Mouse (Mus musculus) limb, embryonic 11.5 days (tissue): Measurements from ENCODE around the gene Supt3. TPM values are rescaled to one million over a fixed set of nuclear protein-coding genes. Genes with fewer than 3 reads are reported as not detected.

Experiments
- ATAC-seq: fragments of 200-750 bp; cut with Nextera tagmentation; 2 replicates; pipeline ENCODE4 v1.8.0; 2017; ENCODE audit warnings: low read depth; ENCODE audit not compliant: insufficient number of reproducible peaks, low FRiP score, low TSS enrichment
- DNase-seq: peaks from one replicate; pipeline ENCODE4 v3.0.0-alpha.2; 2015; ENCODE audit warnings: low spot score
- H3K27ac ChIP-seq: fragments of 300-500 bp; sonication (generic); replicated peaks from 2 replicates; pipeline ENCODE4 v1.5.1; 2014; ENCODE audit warnings: low read depth, mild to moderate bottlenecking, low read length
- H3K27me3 ChIP-seq: fragments of 300-500 bp; sonication (generic); 2 replicates; pipeline ENCODE4 v1.6.1; 2014; ENCODE audit warnings: mild to moderate bottlenecking, low read length, mixed read lengths; ENCODE audit not compliant: control insufficient read depth, insufficient read depth
- H3K36me3 ChIP-seq: fragments of 300-500 bp; sonication (generic); 2 replicates; pipeline ENCODE4 v1.6.1; 2014; ENCODE audit warnings: mild to moderate bottlenecking, low read length, moderate library complexity, mixed read lengths; ENCODE audit not compliant: control insufficient read depth, insufficient read depth
- H3K4me1 ChIP-seq: fragments of 300-500 bp; sonication (generic); 2 replicates; pipeline ENCODE4 v1.6.1; 2014; ENCODE audit warnings: low read length, mixed read lengths; ENCODE audit not compliant: control insufficient read depth, insufficient read depth
- H3K4me2 ChIP-seq: fragments of 300-500 bp; sonication (generic); 2 replicates; pipeline ENCODE4 v1.6.1; 2014; ENCODE audit warnings: low read depth, mild to moderate bottlenecking, moderate library complexity; ENCODE audit not compliant: severe bottlenecking
- H3K4me3 ChIP-seq: fragments of 300-500 bp; sonication (generic); 2 replicates; pipeline ENCODE4 v1.5.1; 2014; ENCODE audit warnings: low read depth, low read length
- H3K9ac ChIP-seq: fragments of 300-500 bp; sonication (generic); 2 replicates; pipeline ENCODE4 v1.6.1; 2014; ENCODE audit warnings: mild to moderate bottlenecking, low read length
- H3K9me3 ChIP-seq: fragments of 300-500 bp; sonication (generic); 2 replicates; pipeline ENCODE4 v1.6.1; 2016; ENCODE audit warnings: low read length; ENCODE audit not compliant: control insufficient read depth
- WGBS: fragments of 180-500 bp; shearing (Covaris S2); extraction: QIAGEN DNeasy Blood & Tissue Kit; methylation state at CpG from one replicate; pipeline ENCODE4 v1.1.7; 2014; 5-methylcytosine and 5-hydroxymethylcytosine counted together
- polyA plus RNA-seq: library from polyadenylated mRNA; unstranded; fragments of >200 nt; fragmentation: Nextera tagmentation; extraction: Ambion mirVana; gene quantifications from 2 replicates; pipeline ENCODE4 v1.2.1, GENCODE M21; 2014

Gene Supt3
- polyA plus RNA-seq, 1 experiment from 2014 or later, result 27.0 TPM

DNA sequence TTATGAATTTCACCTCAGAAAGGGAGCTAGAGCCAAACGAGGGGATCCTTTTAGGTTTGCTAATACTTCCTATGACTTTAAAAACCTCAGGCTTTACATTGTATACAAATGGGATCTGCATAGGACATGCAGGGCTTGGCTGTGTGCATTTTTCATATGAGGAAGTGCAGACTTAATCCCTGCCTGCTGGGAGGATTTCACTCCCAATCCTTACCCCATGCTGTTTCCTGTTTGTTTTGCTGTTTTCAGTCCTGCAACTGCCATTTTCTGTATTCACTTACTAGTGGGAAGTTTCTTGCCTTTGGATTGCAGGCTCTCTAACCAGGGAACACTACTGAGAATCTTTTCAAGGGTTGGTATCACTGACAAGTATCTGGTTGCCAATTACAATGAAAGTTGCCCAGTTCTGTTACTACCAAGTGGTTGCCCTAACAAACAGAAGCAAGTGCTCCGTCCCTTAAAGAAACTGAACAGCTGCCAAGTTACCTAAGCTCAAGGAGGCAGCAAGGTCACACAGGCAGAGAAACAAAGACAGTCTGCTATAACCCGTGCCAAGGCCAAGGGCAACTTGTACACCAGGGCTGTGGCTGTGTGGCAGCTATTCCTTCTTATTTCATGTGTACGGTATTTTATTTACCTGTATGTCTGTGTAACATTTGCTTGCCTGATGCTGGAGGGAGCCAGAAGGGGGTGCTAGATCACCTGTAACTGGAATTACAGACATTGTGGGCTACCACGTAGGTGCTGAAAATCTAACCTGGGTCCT, 12.2 kb downstream of the Supt3 start:
- WGBS, result 82% methylated on average over 5 of the region's 5 CpGs
- no peaks in the 10 kb centered on the region for H3K27me3 ChIP-seq
- no peak overlapping the region for H3K4me3 ChIP-seq
- no peaks in the 10 kb centered on the region for H3K4me1 ChIP-seq
- no peaks in the 10 kb centered on the region for H3K36me3 ChIP-seq
- H3K4me2 ChIP-seq, result no peak overlapping the region
- H3K9ac ChIP-seq, result no peak overlapping the region
- no peak overlapping the region for H3K27ac ChIP-seq
- ATAC-seq (no peak), DNase-seq (peak; percentile 16)
- no peaks in the 10 kb centered on the region for H3K9me3 ChIP-seq

DNA sequence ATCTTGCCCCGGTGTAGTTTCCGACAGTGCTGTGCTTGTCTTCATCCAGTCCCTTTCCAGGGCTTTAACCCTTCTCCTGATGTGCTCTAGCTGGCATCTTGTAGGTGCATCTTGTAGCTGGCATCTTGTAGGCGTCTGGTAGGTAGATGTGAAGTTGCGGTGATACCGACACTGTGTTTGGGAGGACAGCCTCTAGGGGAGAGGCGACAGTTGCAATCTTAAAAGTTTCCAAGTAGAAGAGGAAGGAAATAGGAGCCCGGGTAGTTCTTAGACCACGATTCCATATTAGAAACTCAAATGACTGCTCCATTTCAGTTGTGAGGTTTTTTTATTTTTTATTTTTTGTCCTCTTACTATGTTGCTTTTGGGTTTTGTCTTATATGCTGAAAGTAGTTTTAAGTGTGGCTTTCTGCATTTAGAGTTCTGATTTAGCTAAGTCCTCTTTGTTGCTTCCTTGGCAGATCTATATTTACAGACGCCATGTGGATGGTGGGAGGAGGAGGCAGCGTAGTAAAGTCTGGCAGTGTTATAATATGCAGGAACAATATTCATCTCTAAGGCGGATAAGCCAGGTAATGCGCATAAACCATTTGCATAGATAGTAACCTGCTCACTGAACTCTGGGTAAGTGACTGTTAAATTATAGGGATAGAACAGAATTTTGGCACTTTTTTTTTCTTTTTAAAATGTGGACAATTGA, 15.4 kb downstream of the Supt3 start:
- WGBS, result 93% methylated on average over 12 of the region's 12 CpGs
- no peaks in the 10 kb centered on the region for H3K36me3 ChIP-seq
- ATAC-seq, result no peak
- DNase-seq, result peak; percentile 18
- no peaks in the 10 kb centered on the region for H3K27me3 ChIP-seq
- no peak overlapping the region for H3K4me2 ChIP-seq
- no peaks in the 10 kb centered on the region for H3K9me3 ChIP-seq
- H3K4me3 ChIP-seq, result no peak overlapping the region
- H3K4me1 ChIP-seq, result no peaks in the 10 kb centered on the region
- H3K27ac ChIP-seq, result no peak overlapping the region
- no peak overlapping the region for H3K9ac ChIP-seq

DNA sequence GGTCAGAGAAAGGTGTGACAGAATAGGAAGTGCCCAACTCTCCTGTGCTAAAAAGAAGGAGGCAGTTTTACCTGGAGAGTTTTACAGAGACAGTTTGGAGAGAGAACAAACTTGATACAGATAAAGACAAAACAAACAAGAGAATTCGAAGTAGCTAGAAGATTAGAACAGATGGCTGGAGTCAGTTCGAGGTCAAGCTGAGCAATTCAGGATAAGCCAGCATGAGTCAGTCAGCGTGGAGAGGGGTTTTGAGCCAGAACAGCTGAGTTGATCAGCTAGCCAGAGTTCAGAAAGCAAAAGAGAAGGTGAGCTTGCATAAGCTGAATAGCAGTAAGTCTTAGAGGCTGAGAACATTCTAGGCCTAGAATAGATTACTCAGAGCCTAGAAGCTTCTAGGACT, 20.4 kb downstream of the Supt3 start:
- H3K9ac ChIP-seq, result no peak overlapping the region
- no peaks in the 10 kb centered on the region for H3K36me3 ChIP-seq
- ATAC-seq (no peak), DNase-seq (no peak)
- no peak overlapping the region for H3K4me3 ChIP-seq
- no peak overlapping the region for H3K27ac ChIP-seq
- H3K9me3 ChIP-seq, result no peaks in the 10 kb centered on the region
- 73% methylated on average over 3 of the region's 3 CpGs for WGBS
- H3K27me3 ChIP-seq, result no peaks in the 10 kb centered on the region
- H3K4me2 ChIP-seq, result no peak overlapping the region
- no peaks in the 10 kb centered on the region for H3K4me1 ChIP-seq

DNA sequence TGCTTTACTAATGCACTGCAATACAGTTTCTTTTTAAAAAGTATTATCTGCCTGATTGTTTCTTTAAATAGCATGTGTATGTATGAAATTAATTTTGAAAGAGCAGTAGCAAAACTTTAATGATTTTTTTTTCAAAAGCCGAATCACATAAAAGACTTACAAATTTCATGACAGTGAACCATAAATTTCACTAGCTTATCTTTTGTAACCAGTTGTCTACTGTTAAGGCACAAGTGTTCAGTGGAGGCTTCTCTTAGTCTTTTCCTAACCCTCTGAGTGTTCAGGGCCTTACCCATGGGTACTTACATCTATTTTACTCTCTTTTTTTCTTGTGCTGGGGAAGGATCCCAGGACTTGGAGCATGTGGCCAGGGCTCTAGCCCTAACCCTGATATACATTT, 30.1 kb downstream of the Supt3 start:
- no peak overlapping the region for H3K27ac ChIP-seq
- no peaks in the 10 kb centered on the region for H3K9me3 ChIP-seq
- H3K27me3 ChIP-seq, result no peaks in the 10 kb centered on the region
- no peak overlapping the region for H3K9ac ChIP-seq
- no peak overlapping the region for H3K4me3 ChIP-seq
- WGBS, result 88% methylated on average over 1 of the region's 1 CpGs
- DNase-seq (no peak), ATAC-seq (no peak)
- H3K4me2 ChIP-seq, result no peak overlapping the region
- H3K4me1 ChIP-seq, result no peaks in the 10 kb centered on the region
- no peaks in the 10 kb centered on the region for H3K36me3 ChIP-seq

DNA sequence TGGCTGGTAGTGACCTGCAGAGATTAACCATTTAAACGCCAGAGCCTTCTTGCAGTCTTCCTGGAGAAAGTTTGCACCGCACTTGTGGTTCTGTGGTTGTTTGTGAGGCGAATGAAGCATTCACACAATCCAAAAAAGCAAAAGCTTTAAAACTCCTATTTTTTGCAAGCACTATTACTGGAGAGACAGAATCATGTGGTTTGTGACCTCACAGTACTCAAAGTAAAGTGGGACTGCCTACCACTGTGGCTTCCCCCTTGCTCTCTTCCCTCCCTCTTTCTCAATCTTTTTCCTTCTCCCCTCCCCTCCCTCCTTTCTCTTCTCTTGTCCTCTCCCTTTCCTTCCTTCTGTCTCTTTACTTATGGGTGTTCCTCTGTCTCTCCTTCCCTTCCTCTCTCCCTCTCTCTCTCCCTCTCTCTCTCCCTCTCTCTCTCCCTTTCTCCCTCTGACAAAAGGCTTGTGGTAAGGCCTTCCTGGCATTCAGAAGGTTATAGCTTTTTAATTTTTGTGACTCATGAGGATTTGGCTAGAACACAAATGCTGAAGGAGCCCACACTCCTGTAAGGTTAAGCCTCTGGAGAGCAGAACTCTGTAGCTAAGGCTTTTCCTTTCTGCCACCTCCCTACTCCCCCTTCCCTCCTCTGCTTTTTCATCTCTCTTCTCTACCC, 37.7 kb downstream of the Supt3 start, which contains the start of gene Runx2:
Gene Runx2, minus strand, starts transcription at position 290 of the 668 bp plus-strand sequence.
- DNase-seq (no peak), ATAC-seq (no peak)
- no peak within 1 kb of the TSS for H3K4me3 ChIP-seq
- H3K4me2 ChIP-seq, result no peak within 1 kb of the TSS
- no peaks in the 10 kb centered on the region for H3K36me3 ChIP-seq
- H3K9me3 ChIP-seq, result no peaks in the 10 kb centered on the region
- H3K27ac ChIP-seq, result no peak within 1 kb of the TSS
- 28% methylated on average over 3 of the region's 3 CpGs for WGBS
- H3K9ac ChIP-seq, result no peak within 1 kb of the TSS
- no peaks in the 10 kb centered on the region for H3K27me3 ChIP-seq
- H3K4me1 ChIP-seq, result peaks cover 6% of the 10 kb centered on the region; the same call in 1 of the 2 replicates

DNA sequence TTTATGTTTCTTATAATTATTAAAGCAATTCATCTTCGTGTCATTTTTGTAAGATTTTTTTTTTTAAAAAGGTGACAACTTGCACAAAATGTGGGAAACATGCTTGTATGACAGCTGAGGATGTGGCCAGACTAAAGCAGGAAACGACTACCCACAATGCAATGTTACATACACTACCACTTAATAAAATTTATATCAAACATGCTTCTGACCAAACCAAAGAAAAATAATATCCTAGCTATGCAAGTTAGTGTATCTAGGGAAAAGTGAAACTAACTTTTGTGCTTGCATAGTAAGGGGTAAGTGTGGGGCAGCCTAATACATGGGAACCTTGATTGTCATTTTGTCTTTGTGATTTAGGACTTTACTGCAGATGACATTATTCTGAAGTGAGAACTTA, 41.9 kb downstream of the Supt3 start:
- 83% methylated on average over 2 of the region's 2 CpGs for WGBS
- Histone ChIP-seq H3K36me3 (no peaks in the 10 kb centered on the region), H3K9me3 (no peaks in the 10 kb centered on the region), H3K9ac (no peak overlapping the region), H3K4me2 (no peak overlapping the region), H3K4me1 (peaks cover 6% of the 10 kb centered on the region; the same call in 1 of the 2 replicates), H3K27ac (no peak overlapping the region), H3K4me3 (no peak overlapping the region), H3K27me3 (no peaks in the 10 kb centered on the region)
- ATAC-seq, result no peak
- DNase-seq, result no peak

DNA sequence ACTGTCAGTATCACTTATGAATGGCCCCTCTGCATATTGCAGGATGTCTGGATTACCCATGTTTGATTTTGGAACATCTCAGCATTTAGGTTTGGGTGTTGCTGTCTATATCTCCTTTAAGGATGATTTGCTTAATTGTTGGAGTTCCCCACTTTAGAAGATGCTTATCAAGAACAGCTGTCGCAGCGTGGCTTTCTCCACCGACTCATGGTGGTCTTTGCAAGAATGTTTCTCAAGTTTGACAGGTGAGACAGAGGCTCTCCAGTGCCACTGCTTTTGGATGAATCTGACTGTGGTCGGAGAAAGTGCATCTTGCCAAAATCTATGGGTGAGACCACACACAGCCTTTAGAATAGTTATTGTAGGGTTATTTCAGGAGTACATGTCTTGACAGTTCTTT, 42.9 kb downstream of the Supt3 start:
- 0 out of 2 replicates have a peak, but pooled peaks cover 3% of the 10 kb centered on the region for H3K4me1 ChIP-seq
- no peaks in the 10 kb centered on the region for H3K36me3 ChIP-seq
- ATAC-seq (no peak), DNase-seq (no peak)
- H3K27ac ChIP-seq, result no peak overlapping the region
- WGBS, result 35% methylated on average over 4 of the region's 4 CpGs
- H3K4me2 ChIP-seq, result no peak overlapping the region
- no peak overlapping the region for H3K4me3 ChIP-seq
- no peaks in the 10 kb centered on the region for H3K9me3 ChIP-seq
- H3K27me3 ChIP-seq, result no peaks in the 10 kb centered on the region
- no peak overlapping the region for H3K9ac ChIP-seq

DNA sequence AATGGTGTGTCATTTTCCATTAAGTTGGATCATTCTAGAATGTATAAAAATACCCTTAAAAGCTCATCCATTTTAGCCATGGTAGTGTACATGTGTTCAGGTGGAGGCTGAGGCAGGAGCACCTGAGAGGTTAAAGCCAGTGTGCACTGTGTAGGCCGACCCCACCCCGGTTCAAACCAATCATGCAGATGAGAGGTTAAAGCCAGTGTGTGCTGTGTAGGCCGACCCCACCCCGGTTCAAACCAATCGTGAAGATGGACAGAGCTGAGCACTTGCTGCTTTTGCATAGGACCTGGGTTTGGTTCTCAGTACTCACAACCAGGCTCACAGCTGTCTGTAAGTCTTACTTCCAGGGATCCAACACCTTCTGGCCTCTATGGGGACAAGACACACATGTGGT, 45.0 kb downstream of the Supt3 start:
- ATAC-seq, result no peak
- WGBS, result 89% methylated on average over 5 of the region's 5 CpGs
- H3K27ac ChIP-seq, result no peak overlapping the region
- no peaks in the 10 kb centered on the region for H3K4me1 ChIP-seq
- no peak overlapping the region for H3K4me2 ChIP-seq
- H3K9me3 ChIP-seq, result no peaks in the 10 kb centered on the region
- H3K4me3 ChIP-seq, result no peak overlapping the region
- no peaks in the 10 kb centered on the region for H3K27me3 ChIP-seq
- no peak overlapping the region for H3K9ac ChIP-seq
- H3K36me3 ChIP-seq, result no peaks in the 10 kb centered on the region
- no peak for DNase-seq
